8 mouse cellular contexts compared by ENCODE assay signal in the genomic region with DNA sequence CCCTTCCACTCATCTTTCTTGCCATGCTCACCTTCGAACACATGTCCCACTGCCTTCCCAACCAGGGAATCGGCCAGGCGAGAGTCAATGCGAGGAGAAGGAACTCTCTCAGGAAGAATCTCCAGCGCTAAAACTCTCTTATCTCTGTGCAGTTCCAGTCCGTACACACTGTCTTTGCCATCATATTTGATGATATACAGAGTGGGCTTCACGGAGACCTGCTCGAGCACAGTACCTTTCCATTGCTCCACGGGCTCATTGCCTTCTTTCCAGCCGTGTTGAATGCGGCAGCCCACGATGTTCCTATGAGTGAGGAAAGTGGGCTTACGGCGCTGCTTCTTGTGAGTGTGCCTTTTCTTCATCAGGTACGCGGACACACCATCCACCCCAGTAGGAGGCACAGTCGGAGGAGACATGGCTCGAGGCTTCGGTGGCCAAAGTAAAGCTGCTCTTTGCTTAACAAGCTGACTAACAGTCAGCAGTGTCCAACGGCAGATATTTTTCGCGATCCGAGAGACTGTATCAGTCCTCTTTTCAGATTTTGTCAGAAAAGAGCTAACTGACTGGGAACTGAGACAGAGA. TPM values are rescaled to one million over a fixed set of nuclear protein-coding genes. Genes with fewer than 3 reads are reported as not detected.
DNase-seq lines count a peak whose midpoint lies in the region; ATAC-seq lines count a peak whose summit lies in the region.

No protein-coding gene starts in this region.

- peak; percentile 21 for DNase-seq in cerebellum, adult 11-12 months
- no peak for DNase-seq in cerebellum, adult 9-10 months
- peak; percentile 6 for DNase-seq in retina, postnatal 7 days (ENCODE audit: low read depth, low spot score)
- DNase-seq in retina, embryonic 14.5 days (ENCODE audit: low spot score) = no peak
- peak; percentile 88 for DNase-seq in midbrain, embryonic 11.5 days (ENCODE audit: low spot score, missing footprints)
- DNase-seq in thymus, postnatal 0 days (ENCODE audit: low spot score) = no peak

- no peaks in the 10 kb centered on the region for H3K9me3 ChIP-seq in forebrain, embryonic 15.5 days
- no peaks in the 10 kb centered on the region for H3K9me3 ChIP-seq in kidney, embryonic 16.5 days (ENCODE audit: low read length)
- H3K9me3 ChIP-seq in midbrain, embryonic 11.5 days (ENCODE audit: control insufficient read depth, low read length) = no peaks in the 10 kb centered on the region

- peak; percentile 66 for ATAC-seq in forebrain, embryonic 15.5 days (replicated peaks)
- ATAC-seq in kidney, embryonic 16.5 days (ENCODE audit: low FRiP score, low TSS enrichment) = peak; percentile 47; the same call in 1 of the 2 replicates
- ATAC-seq in midbrain, embryonic 11.5 days (ENCODE audit: low FRiP score) = peak; percentile 71

- peak overlapping the region; percentile 61 for H3K9ac ChIP-seq in forebrain, embryonic 15.5 days (replicated peaks)
- H3K9ac ChIP-seq in kidney, embryonic 16.5 days (replicated peaks; ENCODE audit: low read length) = peak overlapping the region; percentile 72
- peak overlapping the region; percentile 69 for H3K9ac ChIP-seq in midbrain, embryonic 11.5 days (ENCODE audit: low read length)

- no peaks in the 10 kb centered on the region for H3K4me1 ChIP-seq in forebrain, embryonic 15.5 days
- H3K4me1 ChIP-seq in kidney, embryonic 16.5 days (ENCODE audit: insufficient read depth, low read length) = 0 out of 2 replicates have a peak, but pooled peaks cover 3% of the 10 kb centered on the region
- H3K4me1 ChIP-seq in midbrain, embryonic 11.5 days (ENCODE audit: control insufficient read depth, insufficient read depth, low read length) = no peaks in the 10 kb centered on the region

- no peaks in the 10 kb centered on the region for H3K27me3 ChIP-seq in forebrain, embryonic 15.5 days
- H3K27me3 ChIP-seq in kidney, embryonic 16.5 days (ENCODE audit: insufficient read depth, low read length) = 0 out of 2 replicates have a peak, but pooled peaks cover 13% of the 10 kb centered on the region
- no peaks in the 10 kb centered on the region for H3K27me3 ChIP-seq in midbrain, embryonic 11.5 days (ENCODE audit: control insufficient read depth, insufficient read depth, low read length)

- H3K4me2 ChIP-seq in forebrain, embryonic 15.5 days (replicated peaks) = peak overlapping the region; percentile 58
- peak overlapping the region; percentile 61 for H3K4me2 ChIP-seq in kidney, embryonic 16.5 days (replicated peaks; ENCODE audit: low read depth, low read length)
- peak overlapping the region; percentile 56 for H3K4me2 ChIP-seq in midbrain, embryonic 11.5 days

- peak overlapping the region; percentile 86 for H3K27ac ChIP-seq in forebrain, embryonic 15.5 days (replicated peaks)
- peak overlapping the region; percentile 95 for H3K27ac ChIP-seq in kidney, embryonic 16.5 days (ENCODE audit: low read length)
- H3K27ac ChIP-seq in midbrain, embryonic 11.5 days (ENCODE audit: low read depth, low read length) = peak overlapping the region; percentile 80

- 25% methylated on average over 23 of the region's 23 CpGs for WGBS in forebrain, embryonic 15.5 days
- 25% methylated on average over 23 of the region's 23 CpGs for WGBS in kidney, embryonic 16.5 days
- WGBS in midbrain, embryonic 11.5 days = 20% methylated on average over 23 of the region's 23 CpGs

- no peaks in the 10 kb centered on the region for H3K36me3 ChIP-seq in forebrain, embryonic 15.5 days
- H3K36me3 ChIP-seq in kidney, embryonic 16.5 days (ENCODE audit: insufficient read depth, low read length) = no peaks in the 10 kb centered on the region
- no peaks in the 10 kb centered on the region for H3K36me3 ChIP-seq in midbrain, embryonic 11.5 days (ENCODE audit: control insufficient read depth, insufficient read depth, low read length)

- peak overlapping the region; percentile 56 for H3K4me3 ChIP-seq in forebrain, embryonic 15.5 days
- H3K4me3 ChIP-seq in kidney, embryonic 16.5 days (ENCODE audit: low read length) = peak overlapping the region; percentile 63
- peak overlapping the region; percentile 46 for H3K4me3 ChIP-seq in midbrain, embryonic 11.5 days (ENCODE audit: low read depth, low read length)

RNA-seq across cellular contexts. Expression of a gene that starts 0.6 kb away (rescaled TPM):
- polyA plus RNA-seq in forebrain, embryonic 15.5 days (2015; fragmentation: Nextera tagmentation; extraction: Ambion mirVana) = 4.1 and 4.3 TPM in 2 replicates
- polyA plus RNA-seq in kidney, embryonic 16.5 days (2015; fragmentation: Nextera tagmentation; extraction: Ambion mirVana) = 8.1 and 8.9 TPM in 2 replicates
- polyA plus RNA-seq in midbrain, embryonic 11.5 days (2014; fragmentation: Nextera tagmentation; extraction: Ambion mirVana) = 10.1 and 10.5 TPM in 2 replicates
- 1.1 TPM in 2 replicates for polyA plus RNA-seq in thymus, postnatal 0 days (2015; fragmentation: Nextera tagmentation; extraction: Ambion mirVana)

Comparison
In these comparisons a context has a peak if more than half of its experiments do, and no peak if none do; other contexts are left out.
1. DNase-seq: peak in cerebellum, adult 11-12 months (single experiment), retina, postnatal 7 days (single experiment) and midbrain, embryonic 11.5 days (single experiment); none in cerebellum, adult 9-10 months (single experiment), retina, embryonic 14.5 days (single experiment) and thymus, postnatal 0 days (single experiment).
2. Peak in every context shown above with its lines, with median percentiles within 50 percentile points of each other: ATAC-seq, H3K27ac ChIP-seq, H3K4me2 ChIP-seq, H3K4me3 ChIP-seq and H3K9ac ChIP-seq.